Mouse (Mus musculus) forebrain, embryonic 16.5 days (tissue): ENCODE measurements around the gene Fbp2. TPM values are rescaled to one million over a fixed set of nuclear protein-coding genes. Genes with fewer than 3 reads are reported as not detected.

Experiments used
- ATAC-seq: fragments of 200-750 bp; cut with Nextera tagmentation; 2 replicates; pipeline ENCODE4 v1.8.0; 2017; ENCODE audit warnings: mild to moderate bottlenecking, moderate library complexity
- H3K27ac ChIP-seq: fragments of 300-500 bp; sonication (generic); 2 replicates; pipeline ENCODE4 v1.5.1; 2014; ENCODE audit warnings: low read length, control low read depth
- H3K27me3 ChIP-seq: fragments of 300-500 bp; sonication (generic); replicated peaks from 2 replicates; pipeline ENCODE4 v1.6.1; 2014; ENCODE audit warnings: low read length; ENCODE audit not compliant: control insufficient read depth, insufficient read depth
- H3K36me3 ChIP-seq: fragments of 300-500 bp; sonication (generic); 2 replicates; pipeline ENCODE4 v1.6.1; 2014; ENCODE audit not compliant: control insufficient read depth, insufficient read depth
- H3K4me1 ChIP-seq: fragments of 300-500 bp; sonication (generic); replicated peaks from 2 replicates; pipeline ENCODE4 v1.6.1; 2014; ENCODE audit warnings: low read length; ENCODE audit not compliant: control insufficient read depth, insufficient read depth
- H3K4me2 ChIP-seq: fragments of 300-500 bp; sonication (generic); 2 replicates; pipeline ENCODE4 v1.6.1; 2014; ENCODE audit warnings: mild to moderate bottlenecking, low read length, control low read depth
- H3K4me3 ChIP-seq: fragments of 300-500 bp; sonication (generic); replicated peaks from 2 replicates; pipeline ENCODE4 v1.5.1; 2014; ENCODE audit warnings: mild to moderate bottlenecking, low read length, control low read depth
- H3K9ac ChIP-seq: fragments of 300-500 bp; sonication (generic); replicated peaks from 2 replicates; pipeline ENCODE4 v1.6.1; 2014; ENCODE audit warnings: low read depth, low read length, control low read depth
- H3K9me3 ChIP-seq: fragments of 300-500 bp; sonication (generic); 2 replicates; pipeline ENCODE4 v1.6.1; 2016; ENCODE audit warnings: low read length; ENCODE audit not compliant: control insufficient read depth
- WGBS: fragments of 180-500 bp; shearing (Covaris S2); extraction: QIAGEN DNeasy Blood & Tissue Kit; methylation state at CpG from one replicate; pipeline ENCODE4 v1.1.7; 2014; 5-methylcytosine and 5-hydroxymethylcytosine counted together
- polyA plus RNA-seq: library from polyadenylated mRNA; unstranded; fragments of >200 nt; fragmentation: Nextera tagmentation; extraction: Ambion mirVana; gene quantifications from 2 replicates; pipeline ENCODE4 v1.2.1, GENCODE M21; 2015

Gene Fbp2
- polyA plus RNA-seq, 1 experiment from 2014 or later, result 0.41 TPM

DNA sequence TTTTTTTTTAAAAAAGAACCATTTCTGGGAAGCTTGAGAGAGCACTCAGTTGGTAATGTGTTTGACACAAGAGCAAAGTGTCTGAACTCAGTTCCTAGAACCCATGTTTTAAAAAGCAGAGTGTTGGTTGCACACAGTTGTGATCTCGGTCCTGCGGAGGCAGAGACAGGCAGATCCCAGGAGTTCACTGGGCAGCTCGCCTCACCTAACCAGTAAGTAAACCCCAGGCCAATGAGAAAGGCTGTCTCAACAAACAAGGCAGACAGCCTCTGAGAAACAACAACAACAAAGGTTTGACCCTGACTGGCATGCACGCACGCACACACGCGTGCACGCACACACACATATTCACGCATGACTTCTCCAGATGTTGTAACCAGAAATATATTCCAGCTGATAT lies 25.7 kb upstream of the Fbp2 start:
- H3K9me3 ChIP-seq, result no peaks in the 10 kb centered on the region
- 0 out of 2 replicates have a peak, but pooled peaks cover 4% of the 10 kb centered on the region for H3K4me1 ChIP-seq
- H3K27ac ChIP-seq, result no peak overlapping the region
- no peaks in the 10 kb centered on the region for H3K36me3 ChIP-seq
- ATAC-seq, result no peak
- no peak overlapping the region for H3K9ac ChIP-seq
- WGBS, result 95% methylated on average over 9 of the region's 9 CpGs
- no peak overlapping the region for H3K4me2 ChIP-seq
- peaks cover 16% of the 10 kb centered on the region for H3K27me3 ChIP-seq
- no peak overlapping the region for H3K4me3 ChIP-seq

DNA sequence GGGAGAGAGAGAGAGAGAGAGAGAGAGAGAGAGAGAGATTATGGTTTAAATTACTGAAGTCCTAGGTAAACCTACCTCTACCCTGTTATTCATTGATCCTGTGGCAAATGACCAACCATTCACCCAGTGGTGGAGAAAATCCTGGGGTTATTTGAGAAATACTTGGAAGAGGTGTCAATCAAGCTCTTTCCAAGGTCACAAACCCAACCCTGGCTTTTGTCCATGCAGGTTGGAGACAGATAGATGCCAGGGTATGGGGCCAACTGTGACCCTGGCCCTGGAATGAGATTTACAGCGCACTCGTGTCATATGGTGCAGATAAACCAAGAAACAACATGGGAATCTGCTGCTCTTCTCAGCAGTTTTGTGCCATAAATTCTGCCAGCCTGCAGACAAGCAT lies 25.2 kb upstream of the Fbp2 start:
- Histone ChIP-seq H3K9me3 (no peaks in the 10 kb centered on the region), H3K36me3 (no peaks in the 10 kb centered on the region), H3K4me2 (no peak overlapping the region), H3K27me3 (peaks cover 15% of the 10 kb centered on the region), H3K4me1 (0 out of 2 replicates have a peak, but pooled peaks cover 4% of the 10 kb centered on the region), H3K27ac (no peak overlapping the region), H3K4me3 (no peak overlapping the region), H3K9ac (no peak overlapping the region)
- WGBS, result 84% methylated on average over 2 of the region's 2 CpGs
- no peak for ATAC-seq

DNA sequence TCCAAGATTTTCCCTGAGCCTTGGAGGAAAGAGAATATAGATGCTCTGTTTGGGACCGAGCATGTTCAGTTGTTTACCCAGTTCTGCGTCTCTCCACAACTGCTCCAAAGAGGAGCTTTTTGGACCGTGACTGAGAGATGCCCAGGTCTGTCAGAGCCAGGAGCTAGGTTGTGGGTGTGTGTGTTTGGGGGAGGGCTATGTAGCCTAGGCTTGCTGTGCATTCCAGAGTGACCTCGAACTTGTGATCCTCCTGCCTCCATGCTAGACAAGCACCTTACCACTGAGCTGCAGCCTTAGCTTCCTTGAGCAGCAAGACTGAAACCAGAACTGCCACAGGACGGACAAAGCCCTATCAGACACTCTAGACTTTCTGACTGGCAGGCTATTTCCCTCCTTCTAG lies 24.6 kb upstream of the Fbp2 start:
- Histone ChIP-seq H3K4me1 (0 out of 2 replicates have a peak, but pooled peaks cover 4% of the 10 kb centered on the region), H3K27me3 (peaks cover 9% of the 10 kb centered on the region), H3K4me2 (no peak overlapping the region), H3K9me3 (no peaks in the 10 kb centered on the region), H3K27ac (no peak overlapping the region), H3K36me3 (no peaks in the 10 kb centered on the region), H3K4me3 (no peak overlapping the region), H3K9ac (no peak overlapping the region)
- WGBS, result 81% methylated on average over 5 of the region's 5 CpGs
- ATAC-seq, result no peak

DNA sequence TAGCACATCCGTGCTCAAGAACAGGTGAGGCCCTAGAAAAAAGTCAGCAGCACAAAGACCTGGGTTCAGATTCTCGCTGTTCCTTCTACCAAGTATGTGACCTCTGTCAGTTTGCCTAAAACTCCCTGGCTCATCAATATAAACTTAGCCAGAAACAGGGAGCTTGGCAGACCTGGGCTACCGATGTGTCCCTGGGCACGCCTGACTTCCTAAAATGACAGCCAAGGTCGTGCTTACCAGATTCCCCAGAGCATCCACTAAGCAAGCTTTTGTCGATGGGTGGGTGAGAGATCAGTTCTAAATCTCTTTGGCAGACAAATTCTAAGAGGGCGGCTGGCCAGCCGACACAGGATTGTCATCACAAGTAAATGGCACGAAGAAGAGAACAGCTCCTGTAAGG lies 23.1 kb upstream of the Fbp2 start:
- H3K36me3 ChIP-seq, result no peaks in the 10 kb centered on the region
- no peak overlapping the region for H3K9ac ChIP-seq
- H3K9me3 ChIP-seq, result no peaks in the 10 kb centered on the region
- WGBS, result 86% methylated on average over 9 of the region's 9 CpGs
- no peak overlapping the region for H3K4me3 ChIP-seq
- H3K27ac ChIP-seq, result no peak overlapping the region
- H3K4me2 ChIP-seq, result no peak overlapping the region
- no peak for ATAC-seq
- H3K27me3 ChIP-seq, result 0 out of 2 replicates have a peak, but pooled peaks cover 2% of the 10 kb centered on the region
- H3K4me1 ChIP-seq, result no peaks in the 10 kb centered on the region

DNA sequence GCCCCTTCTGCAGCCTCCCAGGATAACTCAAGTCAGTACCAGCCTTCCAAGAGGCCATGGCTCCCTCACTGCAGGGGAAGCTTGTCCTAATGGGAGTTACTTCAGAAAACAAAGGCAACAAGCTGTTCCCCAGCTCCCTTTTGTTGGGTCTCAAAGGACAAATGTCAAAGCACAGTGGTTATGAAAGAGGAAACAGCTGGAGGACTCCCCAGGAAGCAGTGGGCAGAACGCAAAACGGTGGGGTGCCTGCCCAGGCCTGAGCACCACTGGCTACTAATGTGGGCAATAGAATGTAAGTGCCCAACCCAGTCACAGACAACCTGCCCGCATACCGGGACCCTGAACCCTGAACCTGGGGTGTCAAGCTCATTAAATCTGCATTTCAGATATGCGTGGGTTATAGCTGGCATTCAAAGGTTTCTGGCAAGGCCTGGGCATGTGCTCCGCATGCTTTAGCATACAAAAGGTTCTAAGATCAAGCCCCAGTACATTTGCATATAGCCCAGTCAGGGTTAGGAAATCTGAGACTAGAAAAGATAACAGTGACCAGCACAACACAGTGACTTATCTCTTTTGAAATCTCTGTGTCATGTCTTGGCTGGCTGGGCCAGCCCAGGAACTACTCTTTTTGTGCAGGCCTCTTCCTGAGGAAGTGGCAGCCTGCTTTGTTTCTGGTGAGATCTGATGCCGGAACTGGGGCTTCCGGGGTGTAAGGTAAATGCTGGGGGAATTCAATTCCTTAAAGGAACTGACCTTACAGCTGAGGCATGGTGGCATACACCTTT lies 21.8 kb upstream of the Fbp2 start:
- H3K9ac ChIP-seq, result no peak overlapping the region
- H3K4me2 ChIP-seq, result no peak overlapping the region
- no peak overlapping the region for H3K4me3 ChIP-seq
- no peaks in the 10 kb centered on the region for H3K36me3 ChIP-seq
- ATAC-seq, result no peak
- 23% methylated on average over 8 of the region's 8 CpGs for WGBS
- H3K4me1 ChIP-seq, result no peaks in the 10 kb centered on the region
- no peaks in the 10 kb centered on the region for H3K27me3 ChIP-seq
- no peak overlapping the region for H3K27ac ChIP-seq
- H3K9me3 ChIP-seq, result no peaks in the 10 kb centered on the region

DNA sequence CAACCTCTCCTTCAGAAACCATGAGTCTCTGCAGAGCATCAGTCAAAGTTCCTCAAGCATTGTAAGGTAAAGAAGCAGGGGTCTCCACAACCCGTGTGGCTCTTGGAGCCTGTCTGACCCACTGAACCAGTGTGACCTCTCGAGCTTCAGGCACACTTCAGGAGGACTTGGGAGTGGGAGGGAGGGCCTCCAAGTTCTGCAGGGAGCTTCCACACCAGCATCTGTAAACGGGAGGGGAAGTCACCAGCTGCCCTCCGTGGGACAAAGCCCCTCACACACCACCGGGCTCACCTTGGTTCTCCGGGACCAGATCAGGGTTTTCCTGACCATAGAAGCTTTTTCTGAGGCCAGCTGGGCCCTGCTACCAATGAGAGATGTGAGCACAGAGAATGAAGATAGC lies 21.2 kb upstream of the Fbp2 start:
- no peaks in the 10 kb centered on the region for H3K9me3 ChIP-seq
- no peak overlapping the region for H3K4me2 ChIP-seq
- H3K9ac ChIP-seq, result no peak overlapping the region
- no peak overlapping the region for H3K27ac ChIP-seq
- no peak overlapping the region for H3K4me3 ChIP-seq
- ATAC-seq, result no peak
- WGBS, result 26% methylated on average over 6 of the region's 6 CpGs
- no peaks in the 10 kb centered on the region for H3K27me3 ChIP-seq
- no peaks in the 10 kb centered on the region for H3K36me3 ChIP-seq
- H3K4me1 ChIP-seq, result no peaks in the 10 kb centered on the region

DNA sequence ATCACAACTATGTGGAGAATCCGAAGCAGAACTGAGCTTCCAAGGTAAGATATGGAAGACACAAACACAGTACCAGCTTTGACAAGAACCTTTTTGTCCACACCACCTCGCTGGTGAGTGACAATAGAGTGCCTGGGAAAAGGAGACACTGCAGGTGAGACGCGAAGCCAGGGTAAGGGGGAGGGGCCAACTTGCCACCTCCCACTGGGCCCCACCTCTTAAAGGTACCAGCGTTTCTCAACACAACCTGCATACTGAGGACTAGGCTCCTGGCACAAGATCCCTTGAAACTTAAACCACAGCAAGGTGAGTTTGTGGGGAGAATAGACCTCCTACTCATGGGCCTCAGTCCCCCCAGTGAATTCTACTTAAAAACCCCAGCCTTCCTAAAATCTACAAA lies 19.0 kb upstream of the Fbp2 start:
- no peak for ATAC-seq
- H3K27me3 ChIP-seq, result no peaks in the 10 kb centered on the region
- WGBS, result 12% methylated on average over 5 of the region's 5 CpGs
- no peak overlapping the region for H3K4me3 ChIP-seq
- H3K36me3 ChIP-seq, result no peaks in the 10 kb centered on the region
- H3K4me2 ChIP-seq, result no peak overlapping the region
- H3K9ac ChIP-seq, result no peak overlapping the region
- H3K27ac ChIP-seq, result no peak overlapping the region
- no peaks in the 10 kb centered on the region for H3K9me3 ChIP-seq
- no peaks in the 10 kb centered on the region for H3K4me1 ChIP-seq

DNA sequence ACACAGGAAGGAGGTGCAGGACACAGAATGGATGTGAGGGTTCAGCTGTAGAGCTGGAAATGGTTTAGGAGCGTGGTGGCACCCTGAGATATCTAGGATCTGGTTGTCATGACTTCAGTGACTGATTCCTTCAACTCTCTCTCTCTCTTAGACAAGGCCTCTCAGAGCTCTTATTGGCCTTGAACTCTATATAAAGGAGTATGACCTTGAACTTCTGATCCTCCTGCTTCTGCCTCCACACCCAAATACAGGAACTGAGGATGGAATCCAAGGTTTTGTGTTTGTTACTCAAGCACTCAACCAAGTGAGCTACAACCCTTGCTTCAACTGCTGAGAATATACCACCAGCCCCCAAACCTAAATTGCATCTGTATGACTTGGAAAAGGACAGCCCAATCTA lies 17.9 kb upstream of the Fbp2 start:
- H3K4me2 ChIP-seq, result no peak overlapping the region
- no peaks in the 10 kb centered on the region for H3K9me3 ChIP-seq
- no peaks in the 10 kb centered on the region for H3K4me1 ChIP-seq
- ATAC-seq, result no peak
- no peak overlapping the region for H3K4me3 ChIP-seq
- WGBS, result 56% methylated on average over 1 of the region's 1 CpGs
- H3K27ac ChIP-seq, result no peak overlapping the region
- H3K27me3 ChIP-seq, result no peaks in the 10 kb centered on the region
- no peak overlapping the region for H3K9ac ChIP-seq
- H3K36me3 ChIP-seq, result no peaks in the 10 kb centered on the region

DNA sequence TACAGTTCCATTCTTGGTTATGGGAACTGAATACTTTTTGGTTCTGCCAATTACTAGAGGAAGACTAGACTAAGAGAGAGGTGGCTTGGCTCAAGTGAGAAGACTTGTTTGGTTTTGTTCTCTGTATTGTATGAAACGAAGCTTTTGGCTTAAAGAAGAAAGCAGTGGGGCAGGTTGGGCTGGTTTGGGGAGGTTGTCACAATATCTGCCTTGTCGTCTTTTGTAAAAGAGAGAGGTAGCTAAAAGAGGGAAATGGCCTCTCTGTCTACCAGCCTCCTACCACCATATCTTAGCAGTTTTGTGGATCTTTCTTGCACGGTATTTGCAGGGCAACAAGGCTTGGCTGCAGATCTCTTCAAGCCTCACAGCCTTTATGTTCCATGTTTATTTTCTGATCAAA lies 14.0 kb upstream of the Fbp2 start:
- Histone ChIP-seq H3K9me3 (no peaks in the 10 kb centered on the region), H3K4me1 (no peaks in the 10 kb centered on the region), H3K36me3 (no peaks in the 10 kb centered on the region), H3K4me2 (no peak overlapping the region), H3K4me3 (no peak overlapping the region), H3K27ac (no peak overlapping the region), H3K27me3 (no peaks in the 10 kb centered on the region), H3K9ac (no peak overlapping the region)
- WGBS, result 59% methylated on average over 3 of the region's 3 CpGs
- no peak for ATAC-seq

DNA sequence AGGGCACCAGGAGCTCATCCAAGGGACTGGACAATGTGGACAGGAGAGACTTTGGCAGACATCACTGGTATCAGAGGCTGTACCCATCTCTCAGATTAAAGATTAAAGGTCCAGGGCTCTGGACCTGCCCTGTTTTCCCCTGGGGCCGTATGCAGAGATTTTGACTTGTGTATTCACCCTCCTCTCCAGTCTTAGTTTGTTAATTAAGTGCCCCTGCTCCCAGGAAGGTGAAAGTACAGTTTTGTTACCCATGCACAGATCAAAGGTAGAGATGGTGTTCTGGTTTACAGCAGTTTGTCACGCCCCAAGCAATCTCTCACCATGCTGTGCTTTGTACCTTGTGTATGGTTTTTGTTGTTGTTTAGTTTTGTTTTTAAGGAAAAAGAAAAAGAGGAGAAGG lies 12.4 kb upstream of the Fbp2 start:
- no peaks in the 10 kb centered on the region for H3K9me3 ChIP-seq
- no peaks in the 10 kb centered on the region for H3K27me3 ChIP-seq
- H3K27ac ChIP-seq, result no peak overlapping the region
- ATAC-seq, result no peak
- WGBS, result 79% methylated on average over 2 of the region's 2 CpGs
- H3K4me1 ChIP-seq, result peaks cover 3% of the 10 kb centered on the region; the same call in 1 of the 2 replicates
- H3K9ac ChIP-seq, result no peak overlapping the region
- no peaks in the 10 kb centered on the region for H3K36me3 ChIP-seq
- no peak overlapping the region for H3K4me2 ChIP-seq
- no peak overlapping the region for H3K4me3 ChIP-seq
